Mouse (Mus musculus): Measurements from ENCODE around the gene Emg1.
"Not testable (repeated sequence)": the region's sequence is repeated elsewhere in the genome, so short reads cannot be mapped to it uniquely, and the experiment has no call there.

Emg1 gene

GRCm38 (mm10) chr6:124682291-124682690, 29.7 kb downstream of the Emg1 start:
- not testable (repeated sequence) for DNase-seq (ENCODE audit: low read depth)

DNA sequence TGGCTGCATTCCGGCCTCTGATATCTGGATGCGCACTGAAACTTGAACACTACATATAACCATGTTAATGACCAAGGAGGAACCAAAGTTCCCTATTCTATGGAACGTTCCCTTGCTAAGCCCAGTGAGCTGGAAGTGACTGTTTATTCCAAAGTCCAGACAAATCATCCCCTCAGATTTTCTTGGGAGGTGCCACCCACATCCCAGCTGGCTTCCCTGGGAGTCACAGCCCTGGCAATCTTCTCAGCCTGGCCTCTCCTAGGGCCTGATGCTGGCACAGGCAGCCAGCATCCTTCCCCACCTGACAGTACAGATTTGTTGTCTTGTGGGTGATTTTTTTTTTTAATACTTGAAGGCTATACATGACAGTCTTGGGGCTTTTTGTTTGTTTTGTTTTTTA, 32.5 kb downstream of the Emg1 start:
- DNase-seq (ENCODE audit: low read depth), result no peak

DNA sequence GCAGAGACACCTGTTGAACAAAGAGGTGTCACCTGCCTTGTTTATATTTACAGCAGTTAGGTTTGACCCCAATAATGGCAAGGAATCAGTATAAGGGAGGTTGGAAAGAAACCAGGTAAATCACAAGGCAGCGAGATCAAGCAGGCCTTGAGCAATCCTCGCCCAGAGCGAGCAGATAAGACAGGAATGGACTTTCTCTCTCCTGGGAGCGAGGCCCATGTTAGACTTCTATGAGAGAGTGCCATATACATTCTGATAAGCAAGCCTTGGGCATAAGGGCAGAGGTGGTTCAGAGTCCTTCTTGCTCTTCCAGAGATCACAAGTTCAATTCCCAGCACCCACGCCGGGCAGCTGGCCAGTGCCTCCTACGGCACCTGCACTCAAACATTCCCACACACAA, 33.2 kb downstream of the Emg1 start:
- DNase-seq (ENCODE audit: low read depth), result no peak

GRCm38 (mm10) chr6:124676171-124676570, 35.8 kb downstream of the Emg1 start:
- DNase-seq (ENCODE audit: low read depth), result no peak

GRCm38 (mm10) chr6:124674591-124674990, 37.4 kb downstream of the Emg1 start:
- no peak for DNase-seq (ENCODE audit: low read depth)

DNA sequence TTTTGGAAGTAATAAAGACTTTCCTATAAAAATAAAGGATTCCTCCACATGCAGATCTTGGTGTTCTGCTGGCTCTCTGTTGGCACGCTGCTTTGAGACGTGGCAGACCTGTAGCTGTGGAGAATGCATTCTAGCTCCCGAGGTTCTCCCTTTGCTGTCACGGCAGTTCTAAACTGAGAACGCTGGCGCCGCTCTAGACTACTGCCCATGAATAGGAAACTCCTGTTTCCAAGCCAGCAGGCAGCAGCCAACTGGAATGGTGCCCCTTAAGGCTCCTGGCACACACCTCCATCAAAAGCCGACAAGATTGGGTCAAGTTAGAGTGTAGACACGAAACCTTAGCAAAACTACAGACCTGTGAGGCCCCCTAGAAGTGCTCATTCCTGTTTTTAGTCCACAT, 38.4 kb downstream of the Emg1 start:
- DNase-seq (ENCODE audit: low read depth), result no peak

DNA sequence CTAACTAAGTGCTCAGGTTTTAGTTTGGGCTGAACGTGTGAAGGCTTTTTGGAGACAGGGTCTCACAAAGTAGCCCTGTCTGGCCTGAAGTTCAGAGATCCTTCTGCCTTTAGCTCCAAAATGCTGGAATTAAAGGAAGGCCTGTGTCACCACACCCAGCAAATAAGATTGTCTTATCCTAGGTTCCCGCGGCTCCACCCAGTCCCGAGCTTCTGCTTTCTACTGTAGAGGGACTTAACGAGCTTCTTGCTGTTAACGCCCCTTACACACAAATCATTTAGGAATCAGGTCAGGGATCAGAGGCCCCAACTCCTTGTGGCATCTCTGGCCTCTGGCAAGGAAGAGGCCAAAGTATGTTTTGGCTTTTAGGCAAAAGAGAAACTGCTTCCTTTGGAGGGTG, 39.9 kb downstream of the Emg1 start:
- no peak for DNase-seq (ENCODE audit: low read depth)

DNA sequence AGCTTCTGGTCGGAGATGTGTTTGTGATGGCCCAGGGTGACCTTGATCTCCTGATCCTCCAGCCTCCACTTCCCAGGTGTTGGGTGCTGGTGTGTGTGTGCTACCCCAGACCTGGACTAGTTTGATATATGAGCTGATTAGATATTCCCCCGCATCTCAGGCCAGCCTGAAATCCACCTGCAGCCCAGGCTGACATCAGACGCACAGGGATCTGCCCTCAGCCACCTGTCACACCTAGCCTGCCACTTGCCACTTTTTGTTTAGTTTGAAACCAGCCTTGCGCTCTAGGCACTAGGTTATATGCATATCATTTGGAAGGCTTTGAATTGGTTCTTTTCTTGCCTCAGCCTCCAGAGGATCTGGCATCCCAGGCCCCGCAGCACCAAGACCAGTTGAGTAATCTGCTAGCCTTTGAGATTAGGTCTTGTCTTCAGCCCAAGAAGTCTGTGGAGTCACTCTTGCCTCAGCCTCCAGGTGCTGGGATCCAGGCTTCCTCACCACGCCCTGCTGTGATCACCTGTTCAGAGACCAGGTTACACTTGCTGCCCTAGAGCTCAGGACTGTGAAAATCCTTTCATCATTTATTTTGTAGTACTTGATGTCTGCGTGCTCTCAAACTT, 41.6 kb downstream of the Emg1 start:
- DNase-seq (ENCODE audit: low read depth), result no peak

- no peak for DNase-seq (ENCODE audit: low read depth)
Measured at GRCm38 (mm10) chr6:124669234-124669859, 42.6 kb downstream of the Emg1 start.

DNA sequence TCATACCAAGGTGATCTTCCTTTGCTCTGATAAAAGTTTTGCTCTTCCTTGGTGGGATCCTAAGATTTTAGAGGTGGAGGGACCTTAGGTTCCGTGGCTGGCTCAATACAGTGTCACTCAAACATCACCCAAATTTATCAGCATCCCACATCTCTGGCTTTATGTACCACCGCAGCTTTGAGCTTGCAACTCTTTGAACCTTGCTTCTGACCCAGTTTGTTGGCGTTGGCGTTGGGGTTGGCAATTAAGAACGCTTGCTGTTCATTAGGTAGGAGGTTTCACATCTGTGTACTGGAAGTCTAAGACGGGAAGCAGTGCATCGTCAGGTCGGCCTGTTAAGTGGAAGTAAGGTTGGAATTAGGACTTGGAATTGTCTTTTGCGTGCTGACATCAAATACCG, 47.0 kb downstream of the Emg1 start:
- DNase-seq (ENCODE audit: low read depth), result no peak

DNA sequence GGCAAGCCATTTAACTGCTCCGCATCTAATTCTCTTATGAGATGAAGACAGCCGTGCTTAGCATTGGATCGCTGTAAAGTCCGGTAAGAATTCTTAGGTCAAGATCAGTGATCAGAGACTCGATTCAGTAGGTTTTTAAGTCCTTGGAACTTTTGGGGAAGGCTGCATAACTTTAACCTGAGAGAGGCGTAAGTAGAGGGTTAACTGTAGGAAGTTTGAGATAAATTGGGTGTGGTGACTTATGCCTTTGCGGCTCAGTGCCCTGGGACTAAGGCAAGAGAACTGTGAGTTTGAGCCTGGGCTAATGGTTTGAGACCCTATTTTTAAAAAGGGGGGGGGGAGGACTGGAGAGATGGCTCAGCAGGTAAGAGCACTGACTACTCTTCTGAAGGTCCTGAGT, 47.7 kb downstream of the Emg1 start:
- DNase-seq (ENCODE audit: low read depth), result no peak

GRCm38 (mm10) chr6:124663424-124663795, 48.6 kb downstream of the Emg1 start:
- DNase-seq (ENCODE audit: low read depth), result no peak

- peak; percentile 99 for DNase-seq (ENCODE audit: low read depth)
Measured at GRCm38 (mm10) chr6:124662477-124663423, 49.2 kb downstream of the Emg1 start, which contains the start of gene Lpcat3. Gene Lpcat3 (plus strand): TSS chr6:124663027.

DNA sequence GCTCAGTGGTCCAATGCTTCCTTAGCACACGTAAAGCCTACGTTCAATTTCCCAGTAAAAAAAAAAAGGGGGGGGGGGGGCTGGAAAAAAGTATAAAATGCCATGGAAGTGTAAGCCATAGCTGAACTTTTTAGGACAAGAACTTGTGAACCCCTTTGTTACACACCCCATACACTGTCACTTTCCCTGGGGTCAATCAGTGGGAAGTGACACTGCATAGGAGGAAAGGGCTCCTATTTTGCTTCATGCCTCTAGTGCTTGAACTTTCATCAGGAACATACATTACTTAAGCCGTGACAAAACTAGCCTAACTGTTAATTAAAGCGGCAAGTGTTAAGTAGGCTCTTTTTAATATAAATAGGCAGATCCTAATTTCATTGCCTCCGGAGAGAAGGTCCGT, 50.0 kb downstream of the Emg1 start:
- DNase-seq (ENCODE audit: low read depth), result no peak

- DNase-seq (ENCODE audit: low read depth), result no peak
Measured at GRCm38 (mm10) chr6:124661156-124661806, 50.7 kb downstream of the Emg1 start.

DNA sequence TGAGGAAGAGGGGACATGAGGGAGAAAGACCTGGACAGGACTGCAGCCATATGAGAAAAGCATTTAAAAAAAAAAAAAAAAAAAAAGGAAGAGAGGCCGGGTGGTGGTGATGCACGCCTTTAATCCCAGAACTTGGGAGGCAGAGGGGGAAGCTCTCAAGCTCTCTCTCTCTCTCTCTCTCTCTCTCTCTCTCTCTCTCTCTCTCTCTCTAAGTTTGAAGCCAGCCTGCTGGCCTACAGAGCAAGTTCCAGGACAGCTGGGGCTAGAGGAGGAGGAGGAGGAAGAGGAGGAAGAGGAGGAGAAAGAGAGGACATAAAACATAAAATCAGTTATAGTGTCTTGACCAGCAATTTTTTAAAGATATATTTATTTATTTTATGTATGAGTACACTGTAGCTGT, 53.9 kb downstream of the Emg1 start:
- no peak for DNase-seq (ENCODE audit: low read depth)

DNA sequence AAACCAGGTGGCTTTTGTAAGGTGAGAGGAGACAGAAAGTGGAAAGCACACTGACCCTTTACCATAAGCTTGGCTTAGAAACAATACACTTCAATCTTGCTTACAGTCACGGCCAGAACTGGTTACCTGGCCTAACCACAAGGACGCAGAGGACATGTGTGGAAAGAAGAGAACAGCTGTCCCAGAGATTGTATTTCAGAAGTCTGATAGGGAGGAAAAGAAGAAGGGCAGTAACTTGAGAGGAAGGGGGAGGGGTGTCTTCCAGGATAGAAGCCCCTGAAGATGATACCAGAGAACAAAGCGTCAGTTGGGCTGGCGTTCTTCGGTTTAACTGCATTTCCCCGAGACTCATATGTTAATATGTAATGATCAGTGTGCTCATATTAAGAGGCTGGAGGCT, 56.1 kb downstream of the Emg1 start:
- no peak for DNase-seq (ENCODE audit: low read depth)
